Mouse (Mus musculus): ENCODE data around the gene Mpz.
A peak's percentile ranks its signal among the peaks of the same experiment; 100 is the strongest.

Mpz gene

GRCm38 (mm10) chr1:171149974-171150760, at the start of gene Mpz, which contains the start of gene Sdhc:
TSS of gene Mpz (plus strand) at chr1:171150711.
TSS of gene Sdhc (minus strand) at chr1:171150603.
- peak; percentile 97 for DNase-seq (ENCODE audit: low spot score)

- DNase-seq (ENCODE audit: low spot score): no peak
These were observed 49.5 kb upstream of the Mpz start for GRCm38 (mm10) chr1:171101033-171101432.

GRCm38 (mm10) chr1:171101733-171102546, 48.6 kb upstream of the Mpz start:
- peak; percentile 94 for DNase-seq (ENCODE audit: low spot score)

GRCm38 (mm10) chr1:171102547-171103177, 47.8 kb upstream of the Mpz start:
- DNase-seq (ENCODE audit: low spot score): peak; percentile 90

- peak; percentile 71 for DNase-seq (ENCODE audit: low spot score)
These were observed 47.2 kb upstream of the Mpz start for GRCm38 (mm10) chr1:171103179-171103840.

- no peak for DNase-seq (ENCODE audit: low spot score)
These were observed 45.3 kb upstream of the Mpz start for GRCm38 (mm10) chr1:171105226-171105625.

GRCm38 (mm10) chr1:171109620-171110019, 40.9 kb upstream of the Mpz start:
- peak; percentile 45 for DNase-seq (ENCODE audit: low spot score)

GRCm38 (mm10) chr1:171110659-171111019, 39.9 kb upstream of the Mpz start:
- peak; percentile 50 for DNase-seq (ENCODE audit: low spot score)

GRCm38 (mm10) chr1:171111020-171111780, 39.3 kb upstream of the Mpz start:
- DNase-seq (ENCODE audit: low spot score): peak; percentile 95

- peak; percentile 73 for DNase-seq (ENCODE audit: low spot score)
These were observed 38.5 kb upstream of the Mpz start for GRCm38 (mm10) chr1:171111781-171112575.

GRCm38 (mm10) chr1:171112986-171113385, 37.5 kb upstream of the Mpz start:
- no peak for DNase-seq (ENCODE audit: low spot score)

- peak; percentile 81 for DNase-seq (ENCODE audit: low spot score)
These were observed 36.6 kb upstream of the Mpz start, which contains the start of gene Cfap126 for GRCm38 (mm10) chr1:171113873-171114299. TSS of gene Cfap126 (plus strand) at chr1:171113918.

GRCm38 (mm10) chr1:171116280-171116679, 34.2 kb upstream of the Mpz start:
- no peak for DNase-seq (ENCODE audit: low spot score)

- DNase-seq (ENCODE audit: low spot score): peak; percentile 49
These were observed 32.2 kb upstream of the Mpz start for GRCm38 (mm10) chr1:171118269-171118684.

- DNase-seq (ENCODE audit: low spot score): no peak
These were observed 31.5 kb upstream of the Mpz start for GRCm38 (mm10) chr1:171118996-171119395.

GRCm38 (mm10) chr1:171119405-171119804, 31.1 kb upstream of the Mpz start:
- no peak for DNase-seq (ENCODE audit: low spot score)

- no peak for DNase-seq (ENCODE audit: low spot score)
These were observed 29.6 kb upstream of the Mpz start for GRCm38 (mm10) chr1:171120893-171121292.

- no peak for DNase-seq (ENCODE audit: low spot score)
These were observed 28.7 kb upstream of the Mpz start for GRCm38 (mm10) chr1:171121839-171122238.

- no peak for DNase-seq (ENCODE audit: low spot score)
These were observed 27.6 kb upstream of the Mpz start for GRCm38 (mm10) chr1:171122932-171123331.

- no peak for DNase-seq (ENCODE audit: low spot score)
These were observed 26.1 kb upstream of the Mpz start for GRCm38 (mm10) chr1:171124398-171124797.

All from embryo, embryonic 10 days (tissue).